Mouse (Mus musculus) spleen, embryonic (tissue): ENCODE results near the gene 4933415F23Rik.
"Not testable (repeated sequence)": the region's sequence is repeated elsewhere in the genome, so short reads cannot be mapped to it uniquely, and the experiment has no call there.

Source experiments
- CTCF ChIA-PET: fragments of 350-600 bp; sonication (Branson Sonifier 250); formaldehyde crosslinking; loops from one replicate; lab custom pipeline; 2022; lab: Charles Lee

The 4933415F23Rik gene

GRCm38 (mm10) chr1:23102021-23102420 is at the start of gene 4933415F23Rik:
4933415F23Rik (minus strand) TSS chr1:23102253.
- CTCF ChIA-PET = no interaction called here

GRCm38 (mm10) chr1:23151722-23152121 is 49.7 kb upstream of the 4933415F23Rik start:
- CTCF ChIA-PET = no interaction called here

DNA sequence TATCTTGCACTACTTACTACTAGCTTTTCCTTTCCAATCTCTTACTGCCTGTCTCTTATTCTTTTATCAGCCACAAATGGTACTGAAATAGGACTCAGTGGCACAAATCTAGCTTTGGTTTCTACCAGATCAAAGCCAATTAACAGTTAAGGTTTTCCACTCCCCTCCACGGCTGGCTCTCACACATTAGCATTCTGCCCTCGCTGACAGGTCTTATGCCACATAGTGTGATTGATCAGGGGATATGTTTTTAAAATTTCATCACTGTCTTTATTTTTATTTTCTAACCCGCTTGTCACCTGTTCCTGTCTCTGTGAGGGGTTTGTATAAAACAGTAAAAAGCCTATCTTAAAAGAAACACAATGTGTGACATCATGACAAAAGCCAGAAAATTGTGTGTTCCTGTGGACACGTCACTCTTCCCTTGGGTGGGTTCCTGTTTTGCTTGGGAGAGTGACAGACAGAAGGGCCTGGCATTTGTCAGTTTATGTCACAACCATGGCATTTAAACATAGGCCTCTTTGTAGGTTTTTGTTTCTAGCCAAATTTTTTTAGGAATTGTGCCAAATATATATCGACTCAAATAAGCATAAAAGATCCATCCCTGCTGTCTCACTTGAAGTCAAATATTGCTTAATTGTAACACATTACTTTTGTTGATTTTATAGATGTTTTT is 44.3 kb upstream of the 4933415F23Rik start:
- CTCF ChIA-PET = no interaction called here

DNA sequence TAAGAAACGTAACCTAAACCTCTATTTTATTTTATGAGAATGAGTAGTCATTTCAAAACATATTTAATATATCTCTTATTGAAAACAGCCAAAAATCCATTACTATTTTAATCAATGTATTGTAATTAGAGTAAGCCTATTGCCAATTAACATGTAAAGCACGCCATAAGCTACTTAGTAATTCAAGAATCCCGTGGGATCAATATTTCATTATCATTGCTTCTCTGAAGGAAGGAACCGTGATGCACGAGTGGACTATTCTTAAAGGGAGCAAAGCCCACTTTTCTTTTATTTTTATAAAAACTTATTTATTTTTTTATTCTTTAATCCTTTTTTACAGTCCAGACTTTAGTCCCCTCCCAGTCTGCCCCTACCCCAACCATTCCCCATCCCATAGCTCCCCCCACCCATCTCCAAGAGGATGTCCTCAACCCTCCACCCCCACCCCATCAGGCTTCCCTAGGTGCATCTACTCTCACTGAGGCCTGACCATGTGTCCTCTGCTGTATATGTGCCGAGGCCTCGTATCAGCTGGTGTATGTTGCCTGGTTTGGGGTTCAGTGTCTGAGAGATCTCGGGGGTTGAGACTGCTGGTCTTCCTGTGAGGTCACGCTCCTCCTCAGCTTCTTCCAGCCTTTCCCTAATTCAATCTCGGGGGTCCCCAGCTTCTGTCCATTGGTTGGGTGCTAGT is 39.2 kb upstream of the 4933415F23Rik start:
- CTCF ChIA-PET = no interaction called here

GRCm38 (mm10) chr1:23140530-23140929 is 38.5 kb upstream of the 4933415F23Rik start:
- CTCF ChIA-PET = not testable (repeated sequence)

GRCm38 (mm10) chr1:23120901-23121300 is 18.8 kb upstream of the 4933415F23Rik start:
- CTCF ChIA-PET = no interaction called here

- CTCF ChIA-PET = no interaction called here
Observed at GRCm38 (mm10) chr1:23119406-23119805, 17.4 kb upstream of the 4933415F23Rik start.

- CTCF ChIA-PET = no interaction called here
Observed at GRCm38 (mm10) chr1:23117423-23117822, 15.4 kb upstream of the 4933415F23Rik start.

GRCm38 (mm10) chr1:23109191-23109590 is 7.1 kb upstream of the 4933415F23Rik start:
- CTCF ChIA-PET = no interaction called here

DNA sequence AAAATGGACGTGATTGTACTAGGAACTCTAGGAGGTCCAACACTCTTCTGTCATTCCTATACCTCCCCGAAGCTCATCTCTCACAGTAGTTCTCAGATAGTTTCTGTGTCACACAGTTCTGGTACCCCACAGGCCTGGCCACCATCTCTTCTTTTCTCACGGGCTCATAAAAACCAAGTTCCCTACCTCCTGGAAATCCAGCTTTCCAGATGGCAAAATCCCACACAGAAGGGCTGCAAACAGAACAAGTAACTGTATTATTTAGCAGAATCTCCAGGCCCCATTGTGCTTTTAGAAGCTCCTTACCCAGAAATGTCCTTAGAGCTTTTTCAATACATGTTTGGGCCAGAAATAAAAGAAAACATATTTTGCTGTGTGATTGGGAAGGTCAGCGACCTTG is 828 bp upstream of the 4933415F23Rik start:
- CTCF ChIA-PET = no interaction called here

DNA sequence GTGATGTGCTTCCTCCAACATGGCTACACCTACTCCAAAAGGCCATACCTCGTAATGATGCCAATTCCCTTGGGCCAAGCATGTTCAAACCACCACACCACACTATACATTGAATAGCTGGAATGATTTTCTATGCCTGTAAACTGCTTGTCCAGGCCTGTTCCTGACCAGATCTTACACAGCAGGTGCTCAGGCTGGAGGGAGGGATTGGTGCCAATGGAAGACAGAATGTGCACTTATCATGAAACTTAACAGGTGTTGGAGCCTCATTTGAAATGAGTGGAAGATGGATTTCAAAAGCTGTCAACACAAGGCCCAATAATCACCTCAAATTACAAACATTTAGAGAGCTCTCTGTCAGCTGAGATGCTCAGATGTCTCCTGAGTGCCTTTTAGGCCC is 2.3 kb downstream of the 4933415F23Rik start:
- CTCF ChIA-PET = no interaction called here

DNA sequence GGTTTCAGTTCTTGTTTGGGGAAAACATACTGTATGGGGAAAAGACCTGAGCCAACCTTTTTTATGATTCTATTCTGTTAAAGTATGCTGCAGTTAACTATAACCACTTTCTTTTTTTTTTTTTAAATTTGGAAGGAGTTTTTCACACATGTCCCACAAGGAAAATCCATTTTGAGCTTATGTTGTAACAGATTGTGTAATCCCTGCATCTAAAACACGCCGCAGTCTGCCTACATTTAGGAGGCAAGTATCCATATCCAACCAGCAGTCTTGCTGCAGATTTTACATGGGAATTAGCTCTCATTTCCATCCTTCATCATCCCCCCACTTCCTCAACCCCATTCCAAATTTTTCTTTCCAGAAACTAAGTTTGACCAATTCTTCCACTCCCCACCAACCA is 3.6 kb downstream of the 4933415F23Rik start:
- CTCF ChIA-PET = interaction anchor here (0.5 kb wide), 1 partner anchor 70 kb away, joined by 3 read pairs; no protein-coding TSS in a partner anchor

DNA sequence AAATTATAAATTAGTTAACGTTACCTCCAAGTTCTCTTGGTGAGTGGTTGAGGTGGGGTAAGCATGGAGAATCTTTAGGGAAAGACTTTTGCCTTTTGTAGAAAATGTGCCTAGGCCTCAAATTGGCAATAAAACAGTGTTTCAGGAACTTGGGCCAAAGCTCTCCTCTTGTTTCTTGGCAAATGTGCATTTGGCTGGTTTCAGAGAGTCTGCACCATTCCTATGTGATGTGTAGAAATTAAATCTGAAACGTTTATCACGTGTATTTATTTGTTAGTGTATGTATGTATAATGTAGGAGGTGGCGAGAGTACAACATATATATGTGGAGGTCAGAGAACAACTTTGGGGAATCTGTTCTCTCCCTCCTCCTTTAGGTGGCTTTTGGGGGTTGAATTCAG is 4.1 kb downstream of the 4933415F23Rik start:
- CTCF ChIA-PET = no interaction called here

GRCm38 (mm10) chr1:23067715-23068114 is 34.3 kb downstream of the 4933415F23Rik start:
- CTCF ChIA-PET = no interaction called here

GRCm38 (mm10) chr1:23064717-23065475 is 37.2 kb downstream of the 4933415F23Rik start:
- CTCF ChIA-PET = no interaction called here

GRCm38 (mm10) chr1:23063946-23064345 is 38.1 kb downstream of the 4933415F23Rik start:
- CTCF ChIA-PET = no interaction called here

GRCm38 (mm10) chr1:23061614-23062373 is 40.3 kb downstream of the 4933415F23Rik start:
- CTCF ChIA-PET = no interaction called here

DNA sequence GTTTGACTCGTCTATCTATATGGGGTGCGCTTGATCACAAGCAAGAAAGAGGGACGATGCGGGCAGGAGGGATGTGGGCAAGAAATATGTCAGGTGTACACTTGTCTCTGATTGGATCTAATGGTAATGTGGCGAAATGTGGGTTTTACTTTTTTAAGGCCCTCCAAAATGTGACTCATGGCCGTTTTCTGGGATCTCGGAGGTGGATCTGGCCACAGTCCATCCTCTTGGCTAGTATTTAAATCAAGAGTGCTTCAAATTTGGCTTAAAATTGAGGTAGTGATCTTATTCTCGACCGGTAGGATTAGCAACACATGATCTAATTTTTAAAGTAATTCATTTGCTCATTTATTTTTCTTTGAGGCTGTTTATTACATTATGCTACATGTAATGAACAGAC is 42.0 kb downstream of the 4933415F23Rik start:
- CTCF ChIA-PET = no interaction called here
